Mouse (Mus musculus) brain, embryonic 14.5 days (tissue): Measurements from ENCODE around the gene Col23a1.

Experiments used
- CTCF ChIP-seq: fragments of 200-500 bp; IDR thresholded peaks from 2 replicates; pipeline ENCODE4 v1.5.1; 2012; ENCODE audit warnings: inconsistent platforms, mild to moderate bottlenecking, moderate library complexity, borderline replicate concordance; ENCODE audit not compliant: insufficient read depth, insufficient read length; ENCODE audit errors: extremely low read depth
- POLR2A ChIP-seq: fragments of 200-500 bp; IDR thresholded peaks from 2 replicates; pipeline ENCODE4 v1.6.1; 2012; ENCODE audit warnings: mild to moderate bottlenecking, inconsistent platforms, borderline replicate concordance; ENCODE audit not compliant: poor library complexity, insufficient read depth, insufficient read length, severe bottlenecking; ENCODE audit errors: extremely low read depth

DNA sequence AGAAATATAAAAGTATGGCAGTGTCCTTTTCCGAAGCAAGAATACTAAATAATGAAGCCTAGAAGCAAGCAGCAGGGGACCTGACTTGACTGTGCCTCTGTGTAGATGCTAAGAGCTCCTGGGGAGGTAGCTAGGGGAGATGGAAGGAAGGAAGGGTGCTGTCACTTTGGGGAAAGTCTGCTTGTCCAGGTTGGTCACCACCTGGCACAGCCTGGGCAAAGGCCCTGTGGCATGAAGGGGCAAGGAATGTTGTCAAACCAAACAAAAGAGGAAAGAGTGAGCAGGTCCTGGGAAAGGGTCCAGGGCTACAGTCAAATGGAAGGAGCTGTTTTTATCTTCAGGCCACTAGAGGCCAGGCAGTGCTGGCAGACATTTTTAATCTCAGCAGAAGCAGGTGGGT is 297.3 kb downstream of the Col23a1 start:
- TF ChIP-seq POLR2A (no peak), CTCF (no peak)
